Mouse (Mus musculus): Measurements from ENCODE around the gene Lzic. TPM values are rescaled to one million over a fixed set of nuclear protein-coding genes. Genes with fewer than 3 reads are reported as not detected.

The Lzic gene
- polyA plus RNA-seq (2014; fragmentation: Nextera tagmentation; extraction: Ambion mirVana), result 41.8 and 43.6 TPM in 2 replicates

- WGBS, result under 1% methylated on average over 60 of the region's 60 CpGs
- Histone ChIP-seq H3K27ac (ENCODE audit: low read depth, low read length) (peak within 1 kb of the TSS; percentile 67), H3K27me3 (replicated peaks; ENCODE audit: control insufficient read depth, insufficient read depth, low read length) (no peaks in the 10 kb centered on the region), H3K9me3 (ENCODE audit: control insufficient read depth, low read length) (no peaks in the 10 kb centered on the region), H3K9ac (ENCODE audit: low read depth, low read length) (peak within 1 kb of the TSS; percentile 78), H3K4me3 (ENCODE audit: low read depth, low read length) (peak within 1 kb of the TSS; percentile 80), H3K4me2 (peak within 1 kb of the TSS; percentile 81), H3K4me1 (replicated peaks; ENCODE audit: control insufficient read depth, insufficient read depth, low read length) (no peaks in the 10 kb centered on the region; the same call in 1 of the 2 replicates), H3K36me3 (ENCODE audit: control insufficient read depth, insufficient read depth, low read length) (peaks cover 17% of the 10 kb centered on the region)
- peak; percentile 98 for ATAC-seq (replicated peaks; ENCODE audit: low FRiP score)
- DNase-seq (ENCODE audit: low spot score), result peak; percentile 96
Observed at GRCm38 (mm10) chr4:149485053-149485824, at the start of gene Lzic, which contains the start of gene Nmnat1. Gene Lzic (plus strand): TSS chr4:149485229. Gene Nmnat1 (minus strand): TSS chr4:149485202.

- Histone ChIP-seq H3K4me1 (replicated peaks; ENCODE audit: control insufficient read depth, insufficient read depth, low read length) (peaks cover 2% of the 10 kb centered on the region; the same call in 1 of the 2 replicates), H3K4me3 (ENCODE audit: low read depth, low read length) (no peak overlapping the region), H3K27me3 (replicated peaks; ENCODE audit: control insufficient read depth, insufficient read depth, low read length) (no peaks in the 10 kb centered on the region), H3K9ac (ENCODE audit: low read depth, low read length) (no peak overlapping the region), H3K27ac (ENCODE audit: low read depth, low read length) (no peak overlapping the region), H3K4me2 (no peak overlapping the region), H3K9me3 (ENCODE audit: control insufficient read depth, low read length) (no peaks in the 10 kb centered on the region), H3K36me3 (ENCODE audit: control insufficient read depth, insufficient read depth, low read length) (no peaks in the 10 kb centered on the region)
- ATAC-seq (replicated peaks; ENCODE audit: low FRiP score) (no peak), DNase-seq (ENCODE audit: low spot score) (no peak)
- WGBS, result 83% methylated on average over 8 of the region's 8 CpGs
Observed at GRCm38 (mm10) chr4:149440576-149440975, 44.5 kb upstream of the Lzic start.

- WGBS, result 58% methylated on average over 3 of the region's 3 CpGs
- no peak overlapping the region for H3K9ac ChIP-seq (ENCODE audit: low read depth, low read length)
Observed at GRCm38 (mm10) chr4:149442436-149442835, 42.6 kb upstream of the Lzic start.

GRCm38 (mm10) chr4:149444465-149444864 is 40.6 kb upstream of the Lzic start:
- H3K9me3 ChIP-seq (ENCODE audit: control insufficient read depth, low read length), result no peaks in the 10 kb centered on the region
- peak overlapping the region; percentile 88 for H3K4me2 ChIP-seq
- DNase-seq (ENCODE audit: low spot score) (no peak), ATAC-seq (replicated peaks; ENCODE audit: low FRiP score) (no peak)
- WGBS, result 59% methylated on average over 1 of the region's 1 CpGs
- no peak overlapping the region for H3K9ac ChIP-seq (ENCODE audit: low read depth, low read length)
- H3K36me3 ChIP-seq (ENCODE audit: control insufficient read depth, insufficient read depth, low read length), result no peaks in the 10 kb centered on the region
- no peak overlapping the region for H3K27ac ChIP-seq (ENCODE audit: low read depth, low read length)
- peaks cover 6% of the 10 kb centered on the region; the same call in 1 of the 2 replicates for H3K4me1 ChIP-seq (replicated peaks; ENCODE audit: control insufficient read depth, insufficient read depth, low read length)
- no peaks in the 10 kb centered on the region for H3K27me3 ChIP-seq (replicated peaks; ENCODE audit: control insufficient read depth, insufficient read depth, low read length)
- no peak overlapping the region for H3K4me3 ChIP-seq (ENCODE audit: low read depth, low read length)

More at GRCm38 (mm10) chr4:149442436-149442835, 42.6 kb upstream of the Lzic start:
- DNase-seq (ENCODE audit: low spot score) (no peak), ATAC-seq (replicated peaks; ENCODE audit: low FRiP score) (no peak)
- Histone ChIP-seq H3K9me3 (ENCODE audit: control insufficient read depth, low read length) (no peaks in the 10 kb centered on the region), H3K36me3 (ENCODE audit: control insufficient read depth, insufficient read depth, low read length) (no peaks in the 10 kb centered on the region), H3K4me1 (replicated peaks; ENCODE audit: control insufficient read depth, insufficient read depth, low read length) (peaks cover 6% of the 10 kb centered on the region; the same call in 1 of the 2 replicates), H3K27ac (ENCODE audit: low read depth, low read length) (no peak overlapping the region), H3K4me3 (ENCODE audit: low read depth, low read length) (no peak overlapping the region), H3K27me3 (replicated peaks; ENCODE audit: control insufficient read depth, insufficient read depth, low read length) (no peaks in the 10 kb centered on the region), H3K4me2 (no peak overlapping the region)

- Histone ChIP-seq H3K36me3 (ENCODE audit: control insufficient read depth, insufficient read depth, low read length) (no peaks in the 10 kb centered on the region), H3K27ac (ENCODE audit: low read depth, low read length) (peak overlapping the region; percentile 76), H3K9ac (ENCODE audit: low read depth, low read length) (peak overlapping the region; percentile 69), H3K4me1 (replicated peaks; ENCODE audit: control insufficient read depth, insufficient read depth, low read length) (peaks cover 6% of the 10 kb centered on the region; the same call in 1 of the 2 replicates), H3K9me3 (ENCODE audit: control insufficient read depth, low read length) (no peaks in the 10 kb centered on the region), H3K4me2 (peak overlapping the region; percentile 88), H3K27me3 (replicated peaks; ENCODE audit: control insufficient read depth, insufficient read depth, low read length) (no peaks in the 10 kb centered on the region), H3K4me3 (ENCODE audit: low read depth, low read length) (peak overlapping the region; percentile 40)
- ATAC-seq (replicated peaks; ENCODE audit: low FRiP score), result peak; percentile 95
- under 1% methylated on average over 36 of the region's 36 CpGs for WGBS
- DNase-seq (ENCODE audit: low spot score), result peak; percentile 90
Observed at GRCm38 (mm10) chr4:149444964-149445701, 39.9 kb upstream of the Lzic start.

- Histone ChIP-seq H3K27ac (ENCODE audit: low read depth, low read length) (peak overlapping the region; percentile 76), H3K4me2 (peak overlapping the region; percentile 88), H3K4me1 (replicated peaks; ENCODE audit: control insufficient read depth, insufficient read depth, low read length) (peaks cover 6% of the 10 kb centered on the region; the same call in 1 of the 2 replicates), H3K27me3 (replicated peaks; ENCODE audit: control insufficient read depth, insufficient read depth, low read length) (no peaks in the 10 kb centered on the region), H3K4me3 (ENCODE audit: low read depth, low read length) (peak overlapping the region; percentile 40), H3K9me3 (ENCODE audit: control insufficient read depth, low read length) (no peaks in the 10 kb centered on the region), H3K9ac (ENCODE audit: low read depth, low read length) (peak overlapping the region; percentile 69), H3K36me3 (ENCODE audit: control insufficient read depth, insufficient read depth, low read length) (no peaks in the 10 kb centered on the region)
- DNase-seq (ENCODE audit: low spot score) (peak; percentile 69), ATAC-seq (replicated peaks; ENCODE audit: low FRiP score) (peak; percentile 45)
- WGBS, result 4% methylated on average over 11 of the region's 11 CpGs
Observed at GRCm38 (mm10) chr4:149445868-149446267, 39.2 kb upstream of the Lzic start.

- no peak overlapping the region; the same call in 1 of the 2 replicates for H3K9ac ChIP-seq (ENCODE audit: low read depth, low read length)
- no peaks in the 10 kb centered on the region for H3K9me3 ChIP-seq (ENCODE audit: control insufficient read depth, low read length)
- no peaks in the 10 kb centered on the region for H3K27me3 ChIP-seq (replicated peaks; ENCODE audit: control insufficient read depth, insufficient read depth, low read length)
- H3K27ac ChIP-seq (ENCODE audit: low read depth, low read length), result no peak overlapping the region
- ATAC-seq (replicated peaks; ENCODE audit: low FRiP score), result no peak
- H3K36me3 ChIP-seq (ENCODE audit: control insufficient read depth, insufficient read depth, low read length), result no peaks in the 10 kb centered on the region
- H3K4me2 ChIP-seq, result peak overlapping the region; percentile 88
- H3K4me3 ChIP-seq (ENCODE audit: low read depth, low read length), result no peak overlapping the region
- peaks cover 6% of the 10 kb centered on the region; the same call in 1 of the 2 replicates for H3K4me1 ChIP-seq (replicated peaks; ENCODE audit: control insufficient read depth, insufficient read depth, low read length)
- WGBS, result 58% methylated on average over 1 of the region's 1 CpGs
- DNase-seq (ENCODE audit: low spot score), result no peak
Observed at GRCm38 (mm10) chr4:149446309-149446708, 38.7 kb upstream of the Lzic start.

- H3K4me3 ChIP-seq (ENCODE audit: low read depth, low read length), result no peak overlapping the region
- no peaks in the 10 kb centered on the region for H3K9me3 ChIP-seq (ENCODE audit: control insufficient read depth, low read length)
- no peak for ATAC-seq (replicated peaks; ENCODE audit: low FRiP score)
- no peaks in the 10 kb centered on the region for H3K27me3 ChIP-seq (replicated peaks; ENCODE audit: control insufficient read depth, insufficient read depth, low read length)
- 74% methylated on average over 3 of the region's 3 CpGs for WGBS
- H3K4me2 ChIP-seq, result no peak overlapping the region
- H3K4me1 ChIP-seq (replicated peaks; ENCODE audit: control insufficient read depth, insufficient read depth, low read length), result peaks cover 4% of the 10 kb centered on the region; the same call in 1 of the 2 replicates
- no peak overlapping the region for H3K27ac ChIP-seq (ENCODE audit: low read depth, low read length)
- no peak overlapping the region for H3K9ac ChIP-seq (ENCODE audit: low read depth, low read length)
- DNase-seq (ENCODE audit: low spot score), result no peak
- no peaks in the 10 kb centered on the region for H3K36me3 ChIP-seq (ENCODE audit: control insufficient read depth, insufficient read depth, low read length)
Observed at GRCm38 (mm10) chr4:149450636-149451035, 34.4 kb upstream of the Lzic start.

All from liver, embryonic 11.5 days (tissue).